Mouse (Mus musculus): Measurements from ENCODE around the gene Spock1.

- TF ChIP-seq CTCF (IDR thresholded peaks at IDR 0.05; ENCODE audit: extremely low read depth, insufficient read length, insufficient replicate concordance, low read depth, low read length) (no peak), POLR2A (IDR thresholded peaks at IDR 0.05; ENCODE audit: low read depth, low read length) (no peak)
Observed at GRCm38 (mm10) chr13:57659872-57660271, 248.3 kb downstream of the Spock1 start.

Measured in small intestine, adult 2 months (tissue).